Mouse (Mus musculus) lung, postnatal 0 days (tissue): ENCODE measurements at regions not wholly inside any gene's neighbourhood (a gene's known extent, or its start where the extent isn't known, plus 50 kb on each side); places are given as distances from the start of the nearest gene placed in this dataset.

Experiments
- CTCF ChIP-seq: IDR thresholded peaks from 2 replicates; pipeline ENCODE4 v1.5.1; 2016; ENCODE audit warnings: antibody characterized with exemption, mild to moderate bottlenecking
- EP300 ChIP-seq: IDR thresholded peaks from 2 replicates; pipeline ENCODE4 v1.6.1; 2016; ENCODE audit warnings: antibody characterized with exemption, mild to moderate bottlenecking, control low read depth

GRCm38 (mm10) chr8:6166433-6166832 is 1061.3 kb upstream of the Slc10a2 start:
- TF ChIP-seq CTCF: no peak
- no peak for TF ChIP-seq EP300
